Mouse (Mus musculus) gastrocnemius, postnatal 4 days (tissue): ENCODE results near the gene Atox1. TPM values are rescaled to one million over a fixed set of nuclear protein-coding genes. Genes with fewer than 3 reads are reported as not detected.

ENCODE experiments used
- DNase-seq, 2 experiments: peaks; one replicate each; pipeline ENCODE4 v3.0.0; 2021 to 2022; ENCODE audit warnings: low spot score in 2 of 2, mixed read lengths in 2 of 2
- microRNA-seq: library from miRNA; unstranded; fragments of <30 nt; microRNA quantifications from one replicate; pipeline ENCODE4 v1.2.0, GENCODE M21; 2021
- total RNA-seq, 2 experiments: library from RNA; stranded (reverse); gene quantifications; 2 replicates each; pipeline ENCODE4 v1.2.3; 2021

Atox1 gene
- total RNA-seq, 2 experiments from 2014 or later: 87.6 to 95.6 TPM

DNA sequence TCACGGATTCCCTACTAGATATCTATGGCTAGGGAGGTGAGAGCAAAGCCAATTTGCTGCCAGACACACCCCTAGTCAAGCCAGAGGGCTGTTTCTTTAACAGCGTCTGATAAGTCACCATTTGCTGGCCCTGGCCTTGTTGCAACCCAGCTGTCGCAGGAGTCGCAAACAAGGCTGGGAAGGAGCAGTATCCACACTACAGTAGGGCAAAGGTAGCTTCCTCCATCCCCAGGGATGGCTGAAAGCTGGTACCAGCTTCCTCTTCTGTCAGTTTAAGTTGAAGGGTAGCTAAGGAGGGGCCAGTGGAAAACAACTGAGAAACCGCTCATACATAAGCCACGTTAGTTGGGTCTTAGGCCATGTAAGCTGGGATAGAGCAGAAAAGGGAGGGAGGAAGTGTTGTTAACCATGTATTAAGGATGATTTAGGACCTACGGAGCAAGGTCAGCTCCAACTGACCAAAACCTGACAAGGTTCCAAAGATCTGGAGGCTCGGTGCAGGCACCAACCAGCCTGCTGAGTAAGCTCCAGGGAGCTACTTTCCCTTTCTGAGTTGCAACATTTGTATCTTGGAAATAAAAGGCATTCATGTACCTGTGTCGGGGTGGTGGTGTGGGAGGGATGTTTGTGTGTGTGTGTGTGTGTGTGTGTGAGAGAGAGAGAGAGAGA, 45.9 kb downstream of the Atox1 start:
- DNase-seq: no peak

DNA sequence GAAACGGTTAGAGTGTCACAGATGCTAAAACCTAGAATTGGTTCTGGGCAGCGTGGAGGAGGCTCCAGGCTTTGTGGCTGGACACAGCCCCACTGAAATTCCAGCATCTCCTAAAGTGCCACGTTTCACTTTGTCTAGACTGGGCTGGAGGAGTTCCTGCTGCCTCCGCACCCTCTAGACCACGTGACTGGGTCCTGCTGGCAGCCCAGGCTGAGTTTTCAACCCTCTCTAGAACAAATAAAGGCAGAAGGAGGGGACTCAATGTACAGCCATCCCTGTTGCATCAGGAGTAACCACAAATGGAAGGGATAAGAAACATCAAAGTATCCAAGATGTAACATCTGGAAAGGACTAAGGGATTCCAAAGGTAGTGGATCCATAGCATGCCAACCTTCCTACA, 46.7 kb downstream of the Atox1 start:
- no peak for DNase-seq

DNA sequence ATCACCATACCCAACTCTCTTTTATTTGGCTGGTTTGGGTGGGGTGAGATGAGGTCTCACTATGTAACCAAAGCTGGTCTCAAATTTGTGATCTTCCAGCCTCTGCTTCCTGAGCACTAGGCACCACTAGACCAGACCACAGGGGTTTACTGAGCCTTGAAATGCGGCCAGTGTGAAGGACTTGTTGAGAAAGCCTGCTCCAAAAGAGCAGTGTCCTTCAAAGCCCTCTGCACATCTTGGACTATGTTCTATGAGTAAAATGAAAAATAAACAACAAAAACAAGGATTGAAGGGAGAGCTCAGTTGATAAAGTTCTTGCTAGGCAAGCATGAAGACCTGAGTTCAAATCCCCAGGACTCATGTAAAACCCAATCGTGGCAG, 47.6 kb downstream of the Atox1 start:
- no peak for DNase-seq

DNA sequence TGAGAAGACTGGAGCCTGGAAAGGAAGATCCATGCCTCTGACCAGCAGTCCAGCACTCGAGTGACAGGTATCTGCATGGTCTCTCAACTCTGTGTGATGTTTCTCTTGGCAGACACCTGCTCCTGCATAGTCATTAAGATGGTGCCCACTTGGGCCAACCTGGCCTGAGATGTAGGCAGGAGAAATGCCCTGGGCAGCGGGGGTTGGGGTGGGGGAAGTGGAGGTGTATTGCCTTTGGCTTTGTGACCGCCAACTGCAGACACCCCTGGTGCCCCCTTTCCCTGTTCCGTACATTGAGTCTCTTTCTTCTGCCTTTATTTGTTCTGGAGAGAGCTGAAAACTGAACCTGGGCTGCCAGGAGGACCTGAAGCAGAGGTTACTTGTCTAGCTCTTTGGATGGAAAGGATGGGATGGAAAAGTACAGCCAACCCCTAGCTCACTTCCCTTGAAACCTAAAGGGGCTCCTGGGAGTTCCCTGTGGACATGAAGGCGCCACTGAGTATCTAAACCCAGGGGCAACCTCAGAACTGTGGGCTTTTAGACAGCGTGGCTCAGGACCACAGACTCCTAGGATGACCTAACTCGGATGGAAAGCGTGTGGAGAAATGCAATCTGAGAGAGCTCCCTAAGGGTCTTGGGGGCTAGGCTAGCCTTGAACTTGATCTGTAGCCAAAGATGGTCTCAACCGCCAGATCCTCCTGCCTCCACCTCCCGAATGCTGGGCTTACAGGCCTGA, 48.2 kb downstream of the Atox1 start:
- no peak for DNase-seq

DNA sequence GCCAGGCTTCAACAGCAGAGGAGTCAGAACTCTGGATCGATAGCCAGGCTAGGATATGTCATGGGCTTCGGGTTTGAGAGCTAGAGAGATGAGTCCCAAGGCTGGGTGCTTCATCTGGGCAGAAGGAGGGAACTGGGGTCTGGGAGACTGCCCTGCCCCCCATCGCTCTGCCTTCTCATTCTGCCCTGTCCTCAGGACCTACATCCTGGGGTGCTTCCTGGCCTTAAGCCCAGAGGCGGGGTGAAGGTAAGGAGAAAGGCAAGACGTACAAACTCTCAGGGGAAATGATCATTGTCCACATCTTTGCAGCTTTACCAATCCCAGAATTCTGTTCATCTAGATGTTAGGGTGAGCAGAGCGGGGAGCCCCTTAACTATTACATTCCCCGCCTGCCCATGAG, 49.0 kb downstream of the Atox1 start:
- no peak for DNase-seq

DNA sequence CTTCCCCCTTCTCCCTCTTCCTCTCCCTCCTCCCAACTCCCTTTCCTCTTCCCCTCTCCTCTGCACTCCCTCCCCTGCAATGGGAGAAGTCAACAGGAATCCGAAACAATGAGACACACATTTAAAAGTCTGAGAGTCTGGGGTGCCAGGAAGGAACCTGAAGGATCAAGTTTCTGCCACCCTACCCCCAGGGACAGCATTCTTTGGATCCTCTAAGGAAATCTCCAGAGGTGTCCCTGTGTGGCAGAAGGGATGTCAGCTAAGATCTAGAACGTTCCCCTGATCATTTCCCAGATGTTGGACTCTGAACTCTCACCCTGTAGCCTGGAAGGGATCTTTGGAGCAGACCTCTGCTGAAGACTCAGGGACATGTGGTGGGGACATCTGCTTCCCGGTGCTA, 50.5 kb downstream of the Atox1 start:
- no peak for DNase-seq

DNA sequence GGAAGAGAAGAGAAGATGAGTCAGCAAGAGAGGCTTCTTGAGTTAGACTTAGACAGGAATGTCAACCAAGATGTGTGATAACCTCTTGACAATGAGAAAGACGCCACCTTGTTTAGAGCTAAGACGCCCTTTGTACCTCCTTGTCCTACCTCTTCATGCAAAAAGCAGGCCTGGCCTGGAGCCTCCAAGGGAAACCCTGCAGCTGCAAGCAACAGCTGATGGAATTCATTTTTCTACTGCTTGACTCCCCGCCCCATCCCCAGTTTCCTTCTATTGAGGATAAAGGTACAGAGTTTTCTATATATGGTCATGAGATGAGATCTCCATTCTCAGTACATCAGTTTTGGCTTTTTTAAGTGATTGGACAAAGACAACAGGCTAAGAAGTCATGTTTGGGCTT, 51.0 kb downstream of the Atox1 start:
- no peak for DNase-seq

DNA sequence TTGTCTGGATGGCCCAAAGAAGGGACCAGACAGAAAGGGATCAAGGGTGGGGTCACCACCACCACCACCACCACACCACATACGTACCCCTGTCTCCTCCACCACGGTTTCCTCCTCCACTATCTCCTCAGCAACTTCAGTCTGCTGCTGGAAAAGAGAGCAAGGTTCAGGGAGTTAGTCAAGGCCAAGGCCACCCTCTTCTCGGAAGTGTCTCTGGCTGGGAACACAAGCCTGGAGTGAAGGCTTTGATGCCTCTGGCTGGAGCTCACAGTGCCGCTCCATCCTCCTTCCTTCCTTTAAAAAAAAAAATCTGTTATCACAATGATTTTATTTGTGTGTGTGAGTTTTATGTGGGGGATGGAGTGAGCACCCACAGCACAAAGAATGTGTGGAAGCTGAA, 53.9 kb downstream of the Atox1 start:
- no peak for DNase-seq

DNA sequence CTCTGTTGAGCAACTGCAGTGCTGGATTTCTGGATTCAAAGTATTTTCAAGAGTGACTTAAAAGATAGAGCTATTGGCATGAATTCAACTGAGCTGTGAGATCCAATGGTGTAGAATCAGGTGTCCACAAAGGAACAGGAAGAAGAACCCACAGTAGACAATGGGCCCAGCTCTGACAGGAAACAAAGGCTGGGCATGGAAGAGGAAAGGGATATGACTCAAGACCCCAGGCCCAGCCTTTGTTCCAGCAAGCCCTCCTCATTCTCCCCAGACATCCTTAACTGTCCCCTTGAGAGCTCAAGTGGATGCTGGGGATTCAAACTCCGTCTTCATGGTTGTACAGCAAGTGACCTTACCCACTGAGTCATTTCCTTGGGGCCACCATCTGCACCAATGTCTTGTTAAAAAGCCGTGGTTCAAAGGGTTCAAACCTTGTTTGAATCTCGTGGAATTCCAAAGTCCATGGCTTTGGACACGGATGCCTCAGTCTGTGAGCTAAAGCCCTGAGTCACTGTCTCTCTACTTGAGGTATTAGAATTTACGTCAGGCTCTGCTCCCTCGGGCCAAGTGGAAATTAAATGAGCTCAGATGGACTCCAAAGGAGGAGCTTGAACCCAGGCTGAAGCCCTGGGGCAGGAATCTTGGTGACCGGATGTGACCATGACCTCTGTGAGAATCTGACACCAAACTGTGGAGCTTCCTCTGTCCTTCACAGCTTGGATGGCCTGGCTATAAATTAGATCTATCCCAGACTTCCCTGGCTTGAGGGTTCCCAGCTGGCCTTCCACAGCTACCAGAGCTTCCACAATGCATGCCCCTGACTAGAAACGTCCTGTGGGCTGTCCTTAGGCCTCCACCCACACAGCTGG, 55.2 kb downstream of the Atox1 start:
- no peak for DNase-seq

DNA sequence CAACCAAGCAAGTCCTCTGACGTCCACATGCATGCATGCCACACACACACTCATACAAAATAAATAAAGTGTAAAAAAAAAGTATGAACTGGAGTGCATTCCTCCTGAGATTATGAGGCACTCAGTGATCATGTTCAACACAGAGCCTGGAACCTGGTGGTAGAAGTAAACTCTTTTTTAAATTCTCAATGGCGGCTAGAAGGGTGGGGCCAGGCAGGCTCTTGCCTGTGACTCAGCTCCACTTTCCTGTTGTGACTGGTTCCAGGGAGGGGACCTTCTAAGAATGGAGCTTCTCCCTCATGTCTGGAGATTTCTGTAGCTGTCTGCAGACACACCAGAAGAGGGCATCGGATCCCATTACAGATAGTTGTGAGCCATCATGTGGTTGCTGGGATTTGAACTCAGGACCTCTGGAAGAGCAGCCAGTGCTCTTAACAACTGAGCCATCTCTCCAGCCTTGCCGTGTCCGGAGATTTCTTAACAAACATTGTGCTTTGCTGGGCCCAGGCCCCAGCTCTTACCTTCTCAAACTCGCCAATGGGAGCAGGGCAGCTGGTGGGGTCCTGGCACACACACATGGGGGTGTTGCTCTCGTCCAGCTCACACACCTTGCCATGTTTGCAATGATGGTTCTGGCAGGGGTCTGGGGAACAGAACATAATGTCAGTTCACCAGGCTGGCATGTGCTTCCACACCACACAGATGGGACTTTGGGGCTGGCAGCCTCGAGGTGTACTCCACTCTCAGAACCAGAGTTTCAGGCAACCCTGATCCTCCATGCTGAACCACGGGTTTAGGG, 56.2 kb downstream of the Atox1 start:
- no peak for DNase-seq

DNA sequence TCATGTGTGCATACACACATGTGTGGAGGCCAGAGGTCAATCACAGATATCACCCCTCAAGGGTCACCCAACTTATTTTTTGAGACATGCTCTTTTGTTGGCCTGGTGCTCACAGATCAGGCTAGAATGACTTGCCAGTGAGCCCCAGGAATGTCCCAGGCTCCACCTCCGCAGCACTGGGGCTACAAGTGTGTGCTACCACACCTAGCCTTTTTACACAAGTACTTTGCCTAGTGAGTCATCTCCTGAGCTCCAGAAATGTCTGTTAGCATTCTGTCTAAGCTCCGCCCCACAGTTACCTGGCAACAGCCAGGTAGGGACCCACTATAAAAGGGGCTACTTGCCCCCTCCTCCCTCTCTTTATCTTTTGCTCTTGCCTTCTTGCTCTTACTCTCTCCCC, 60.2 kb downstream of the Atox1 start:
- DNase-seq: no peak

DNA sequence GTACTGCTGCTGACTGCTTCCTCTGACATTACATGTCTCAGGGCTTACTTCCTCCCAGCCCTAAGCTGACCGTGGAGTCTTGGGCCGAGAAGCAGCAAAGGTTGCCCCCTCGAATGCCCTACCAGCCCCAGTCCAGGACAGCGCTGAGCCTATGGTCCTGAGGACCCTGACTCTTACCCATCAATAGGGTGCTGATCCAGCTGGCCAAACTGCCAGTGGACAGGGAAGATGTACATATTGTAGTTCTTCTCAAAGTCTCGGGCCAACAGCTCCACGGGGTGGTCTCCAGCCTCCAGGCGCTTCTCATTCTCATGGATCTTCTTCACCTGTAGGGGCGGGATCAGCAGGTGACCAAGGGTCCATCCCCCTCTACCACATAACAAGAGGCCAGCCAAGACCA, 62.7 kb downstream of the Atox1 start:
- no peak for DNase-seq

DNA sequence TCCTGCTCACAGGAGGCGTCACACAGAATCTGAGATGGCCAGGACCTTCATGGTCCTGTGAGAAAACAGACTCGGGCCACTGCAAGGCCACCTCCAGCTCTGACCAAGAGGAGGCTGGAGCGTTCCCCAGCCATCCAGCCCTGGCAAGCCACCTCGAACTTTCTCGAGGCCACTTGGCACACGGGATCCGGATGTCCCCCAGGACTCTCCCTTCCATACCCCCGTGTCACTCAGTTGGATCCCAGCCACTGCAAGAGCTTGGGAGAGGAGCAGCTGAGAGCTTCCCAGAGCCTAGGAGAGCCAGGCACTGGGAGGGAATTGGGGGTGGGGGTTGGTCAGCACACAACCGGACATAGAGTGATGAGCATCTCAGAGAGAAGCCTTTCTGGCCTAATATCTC, 63.6 kb downstream of the Atox1 start:
- peak in 1 of 2 experiments; percentile 43 for DNase-seq

DNA sequence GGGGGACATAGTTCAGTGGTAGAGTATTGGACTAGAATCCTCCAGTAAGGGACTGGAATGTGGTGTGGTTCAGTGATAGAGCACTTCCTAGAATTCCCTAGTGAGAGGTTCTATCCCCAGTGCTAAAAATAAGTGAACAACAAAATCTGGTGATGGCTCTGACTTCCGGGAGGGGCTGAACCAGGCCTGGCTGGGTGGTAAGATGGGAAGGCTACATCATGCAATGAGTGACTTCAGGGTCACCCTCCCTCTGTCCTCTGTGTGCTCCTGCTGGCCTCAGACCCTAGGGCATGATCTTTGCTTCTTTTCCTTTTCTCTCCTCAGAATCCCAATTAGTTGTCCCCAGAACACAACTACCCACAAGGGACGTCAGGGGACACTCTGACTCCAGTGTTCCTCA, 64.0 kb downstream of the Atox1 start:
- no peak for DNase-seq

Small RNA genes within 50 kb of the gene (microRNA-seq; reads per million reads assigned to microRNA genes)
- not detected for gene Mir7652

Other genes with a start within 250 kb of the Atox1 start
- gene Fat2, start 124.7 kb downstream of the Atox1 start, total RNA-seq: under 1 TPM; 0.10 to 0.18 TPM
- gene Sparc, start 38.1 kb downstream of the Atox1 start, total RNA-seq: 1,000 to 10,000 TPM; 2,207 to 2,385 TPM
- gene G3bp1, start 8.4 kb upstream of the Atox1 start, total RNA-seq: 10 to 100 TPM; 77.3 TPM
- gene Glra1, start 147.0 kb upstream of the Atox1 start, total RNA-seq: not detected